Mouse (Mus musculus): ENCODE data around the gene Top2b. TPM values are rescaled to one million over a fixed set of nuclear protein-coding genes. Genes with fewer than 3 reads are reported as not detected.

Top2b gene
- total and polyA plus RNA-seq, 3 experiments, result 32.4 to 74.0 (median 62.4) TPM

GRCm38 (mm10) chr14:16316715-16317114 lies 48.3 kb upstream of the Top2b start:
- Histone ChIP-seq H3K27me3 (replicated peaks) (no peaks in the 10 kb centered on the region), H3K4me1 (ENCODE audit: control insufficient read depth in 1 of 2, insufficient read depth in 2 of 2) (peaks cover 0 to 50% of the 10 kb centered on the region in 2 experiments; a peak in 2 of 4 replicates), H3K36me3 (replicated peaks in 1 of 2; ENCODE audit: control insufficient read depth in 1 of 2, insufficient read depth in 1 of 2, low read length in 1 of 2) (peaks cover 0 to 3% of the 10 kb centered on the region in 2 experiments), H3K4me3 (replicated peaks in 1 of 3; ENCODE audit: low read depth in 2 of 3, low read length in 2 of 3, poor library complexity in 1 of 3) (no peak overlapping the region), H3K9me3 (replicated peaks; ENCODE audit: low read length) (no peaks in the 10 kb centered on the region), H3K79me2 (replicated peaks; ENCODE audit: control insufficient read depth, extremely low read depth, insufficient read depth, poor library complexity, severe bottlenecking) (no peaks in the 10 kb centered on the region), H3K9ac (ENCODE audit: insufficient read depth, low read depth) (no peak overlapping the region), H3K4me2 (ENCODE audit: insufficient read depth, low read depth, poor library complexity, severe bottlenecking) (no peak overlapping the region), H3K27ac (ENCODE audit: insufficient read depth, low read depth) (no peak overlapping the region)
- dilution Hi-C loops (cut with MboI; ENCODE audit: extremely low pct_ligation_motif_present, extremely low pct_unique_long_range_greater_than_20kb, low sequenced_read_pairs) (no loop called here), in situ Hi-C loops (cut with MboI; ENCODE audit: low pct_ligation_motif_present, low pct_unique_long_range_greater_than_20kb, low sequenced_read_pairs) (no loop called here)
- TF ChIP-seq MAFK (IDR thresholded peaks at IDR 0.05; ENCODE audit: insufficient replicate concordance, low read length), result no peak
- no peak for TF ChIP-seq IRF4 (IDR thresholded peaks at IDR 0.05; ENCODE audit: low read depth, low read length)
- DNase-seq (ENCODE audit: extremely low read depth), result no peak

DNA sequence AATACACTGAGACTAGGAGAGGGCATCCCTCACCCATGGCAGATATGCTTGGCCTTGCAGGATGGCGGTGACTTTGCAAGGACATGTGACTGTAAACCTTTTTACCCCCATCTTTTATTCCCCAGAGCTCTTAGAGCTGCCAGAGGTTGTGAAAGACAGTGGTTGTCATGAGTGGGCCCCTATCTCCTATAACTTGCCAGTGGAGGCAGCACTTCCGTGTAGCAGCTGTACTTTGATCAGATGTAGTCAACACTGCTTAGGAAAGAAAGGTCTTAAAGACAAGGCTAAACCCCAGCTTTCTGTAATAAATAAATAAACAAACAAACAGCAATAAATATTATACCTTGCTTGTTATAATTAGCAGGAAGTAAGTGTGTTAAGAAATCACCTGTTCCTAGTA lies 45.2 kb upstream of the Top2b start:
- H3K4me1 ChIP-seq (ENCODE audit: control insufficient read depth in 1 of 2, insufficient read depth in 2 of 2), result peaks cover 0 to 41% of the 10 kb centered on the region in 2 experiments; a peak in 2 of 4 replicates
- no peaks in the 10 kb centered on the region for H3K9me3 ChIP-seq (replicated peaks; ENCODE audit: low read length)
- H3K27ac ChIP-seq (ENCODE audit: insufficient read depth, low read depth), result no peak overlapping the region
- no peaks in the 10 kb centered on the region for H3K36me3 ChIP-seq (replicated peaks in 1 of 2; ENCODE audit: control insufficient read depth in 1 of 2, insufficient read depth in 1 of 2, low read length in 1 of 2)
- TF ChIP-seq MAFK (IDR thresholded peaks at IDR 0.05; ENCODE audit: insufficient replicate concordance, low read length), result no peak
- TF ChIP-seq NELFE (IDR thresholded peaks at IDR 0.05; ENCODE audit: low read depth, low read length), result no peak
- TF ChIP-seq SMC3 (IDR thresholded peaks at IDR 0.05; ENCODE audit: low read depth, low read length), result no peak
- TF ChIP-seq NRF1 (IDR thresholded peaks at IDR 0.05; ENCODE audit: low read depth, low read length), result no peak
- no peak for TF ChIP-seq CHD2 (IDR thresholded peaks at IDR 0.05; ENCODE audit: low read length)
- TF ChIP-seq USF2 (conservative IDR thresholded peaks at IDR 0.05; ENCODE audit: low read depth, low read length), result no peak
- TF ChIP-seq POLR2AphosphoS2 (IDR thresholded peaks at IDR 0.05; ENCODE audit: low read depth, low read length), result no peak
- TF ChIP-seq MAX (IDR thresholded peaks at IDR 0.05; ENCODE audit: low read length), result no peak
- no peak for TF ChIP-seq TBP (conservative IDR thresholded peaks at IDR 0.05; ENCODE audit: low read depth, low read length)
- H3K79me2 ChIP-seq (replicated peaks; ENCODE audit: control insufficient read depth, extremely low read depth, insufficient read depth, poor library complexity, severe bottlenecking), result no peaks in the 10 kb centered on the region
- dilution Hi-C loops (cut with MboI; ENCODE audit: extremely low pct_ligation_motif_present, extremely low pct_unique_long_range_greater_than_20kb, low sequenced_read_pairs), result no loop called here
- in situ Hi-C loops (cut with MboI; ENCODE audit: low pct_ligation_motif_present, low pct_unique_long_range_greater_than_20kb, low sequenced_read_pairs), result no loop called here
- H3K4me2 ChIP-seq (ENCODE audit: insufficient read depth, low read depth, poor library complexity, severe bottlenecking), result no peak overlapping the region
- H3K4me3 ChIP-seq (replicated peaks in 1 of 3; ENCODE audit: low read depth in 2 of 3, low read length in 2 of 3, poor library complexity in 1 of 3), result no peak overlapping the region
- no peak overlapping the region for H3K9ac ChIP-seq (ENCODE audit: insufficient read depth, low read depth)
- H3K27me3 ChIP-seq (replicated peaks), result no peaks in the 10 kb centered on the region
- DNase-seq (ENCODE audit: extremely low read depth), result no peak

DNA sequence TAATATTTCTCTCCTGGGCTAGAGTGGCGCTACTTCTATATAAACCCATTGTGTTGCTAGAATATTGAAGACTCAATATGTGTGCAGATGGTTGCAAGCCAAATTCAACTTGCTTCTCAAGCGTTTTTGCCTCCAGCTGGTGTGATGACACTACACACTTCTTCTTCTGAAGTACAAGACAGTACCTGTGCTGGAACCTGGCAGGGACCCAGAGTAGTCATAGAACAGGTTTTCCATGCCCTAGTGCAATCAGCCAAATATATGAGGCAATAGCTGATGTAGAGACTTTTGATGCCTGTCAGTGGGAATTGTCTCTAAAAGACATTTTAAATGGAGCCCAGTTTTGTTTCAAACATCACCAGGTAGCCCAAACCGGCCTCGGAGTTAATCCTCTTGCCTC lies 40.6 kb upstream of the Top2b start:
- in situ Hi-C loops (cut with MboI; ENCODE audit: low pct_ligation_motif_present, low pct_unique_long_range_greater_than_20kb, low sequenced_read_pairs) (no loop called here), dilution Hi-C loops (cut with MboI; ENCODE audit: extremely low pct_ligation_motif_present, extremely low pct_unique_long_range_greater_than_20kb, low sequenced_read_pairs) (no loop called here)
- H3K9ac ChIP-seq (ENCODE audit: insufficient read depth, low read depth), result no peak overlapping the region
- no peaks in the 10 kb centered on the region for H3K79me2 ChIP-seq (replicated peaks; ENCODE audit: control insufficient read depth, extremely low read depth, insufficient read depth, poor library complexity, severe bottlenecking)
- TF ChIP-seq GABPA (IDR thresholded peaks at IDR 0.05; ENCODE audit: insufficient replicate concordance, low read depth, low read length) (no peak), RAD21 (IDR thresholded peaks at IDR 0.05; ENCODE audit: low read depth, low read length) (no peak), POLR2AphosphoS2 (IDR thresholded peaks at IDR 0.05; ENCODE audit: low read depth, low read length) (no peak), ZMIZ1 (IDR thresholded peaks at IDR 0.05; ENCODE audit: low read depth, low read length) (no peak), JUND (conservative IDR thresholded peaks at IDR 0.05; ENCODE audit: low read depth, low read length) (no peak), MAZ (IDR thresholded peaks at IDR 0.05; ENCODE audit: low read depth, low read length) (no peak), JUN (IDR thresholded peaks at IDR 0.05; ENCODE audit: insufficient read depth, low read depth, low read length) (no peak), KAT2A (IDR thresholded peaks at IDR 0.05; ENCODE audit: insufficient replicate concordance, low read length) (no peak), USF2 (conservative IDR thresholded peaks at IDR 0.05; ENCODE audit: low read depth, low read length) (no peak), CHD1 (IDR thresholded peaks at IDR 0.05; ENCODE audit: low read depth, low read length) (no peak), RCOR1 (conservative IDR thresholded peaks at IDR 0.05; ENCODE audit: low read depth, low read length) (no peak), CHD2 (IDR thresholded peaks at IDR 0.05; ENCODE audit: low read length) (no peak), CTCF (conservative IDR thresholded peaks at IDR 0.05 in 1 of 2, IDR thresholded peaks at IDR 0.05 in 1 of 2; ENCODE audit: low read depth in 2 of 2, low read length in 2 of 2) (no peak), E2F4 (IDR thresholded peaks at IDR 0.05; ENCODE audit: insufficient replicate concordance, low read depth, low read length) (no peak), USF1 (IDR thresholded peaks at IDR 0.05; ENCODE audit: low read depth, low read length) (no peak), MAX (IDR thresholded peaks at IDR 0.05; ENCODE audit: low read length) (no peak), MEF2A (IDR thresholded peaks at IDR 0.05; ENCODE audit: borderline replicate concordance, low read depth, low read length) (no peak), UBTF (IDR thresholded peaks at IDR 0.05; ENCODE audit: low read depth, low read length) (no peak)
- no peaks in the 10 kb centered on the region for H3K9me3 ChIP-seq (replicated peaks; ENCODE audit: low read length)
- H3K4me1 ChIP-seq (ENCODE audit: control insufficient read depth in 1 of 2, insufficient read depth in 2 of 2), result peaks cover 0 to 19% of the 10 kb centered on the region in 2 experiments; a peak in 2 of 4 replicates
- no peak overlapping the region for H3K27ac ChIP-seq (ENCODE audit: insufficient read depth, low read depth)
- no peaks in the 10 kb centered on the region for H3K36me3 ChIP-seq (replicated peaks in 1 of 2; ENCODE audit: control insufficient read depth in 1 of 2, insufficient read depth in 1 of 2, low read length in 1 of 2)
- H3K4me2 ChIP-seq (ENCODE audit: insufficient read depth, low read depth, poor library complexity, severe bottlenecking), result no peak overlapping the region
- no peak for DNase-seq (ENCODE audit: extremely low read depth)
- no peak overlapping the region for H3K4me3 ChIP-seq (replicated peaks in 1 of 3; ENCODE audit: low read depth in 2 of 3, low read length in 2 of 3, poor library complexity in 1 of 3)
- no peaks in the 10 kb centered on the region for H3K27me3 ChIP-seq (replicated peaks)
